Mouse (Mus musculus) lung, adult 2 months (tissue): ENCODE results near the gene Mark1.

Source experiments
- CTCF ChIP-seq: fragments of 200-500 bp; IDR thresholded peaks from 2 replicates; pipeline ENCODE4 v1.5.1; 2011; ENCODE audit warnings: mild to moderate bottlenecking, low read length, control low read depth; ENCODE audit not compliant: insufficient read depth
- POLR2A ChIP-seq: fragments of 200-500 bp; IDR thresholded peaks from 2 replicates; pipeline ENCODE4 v1.6.1; 2011; ENCODE audit warnings: low read depth, mild to moderate bottlenecking, control low read depth, low read length, borderline replicate concordance; ENCODE audit errors: extremely low read depth

- no peak for TF ChIP-seq CTCF
- TF ChIP-seq POLR2A: no peak
Measured at GRCm38 (mm10) chr1:184999780-185000599, 620 bp upstream of the Mark1 start.
